Mouse (Mus musculus) hindbrain, embryonic 13.5 days (tissue): ENCODE measurements around the gene Gm10230. TPM values are rescaled to one million over a fixed set of nuclear protein-coding genes. Genes with fewer than 3 reads are reported as not detected.
"Not testable (repeated sequence)": the region's sequence is repeated elsewhere in the genome, so short reads cannot be mapped to it uniquely, and the experiment has no call there.

ENCODE experiments used
- ATAC-seq: fragments of 200-750 bp; cut with Nextera tagmentation; 2 replicates; pipeline ENCODE4 v1.8.0; 2017; ENCODE audit warnings: moderate TSS enrichment; ENCODE audit not compliant: low FRiP score
- H3K27ac ChIP-seq: fragments of 300-500 bp; sonication (generic); 2 replicates; pipeline ENCODE4 v1.5.1; 2015; ENCODE audit warnings: inconsistent platforms, mild to moderate bottlenecking, moderate library complexity
- H3K27me3 ChIP-seq: fragments of 300-500 bp; sonication (generic); 2 replicates; pipeline ENCODE4 v1.6.1; 2015; ENCODE audit warnings: mild to moderate bottlenecking, inconsistent platforms
- H3K36me3 ChIP-seq: fragments of 300-500 bp; sonication (generic); 2 replicates; pipeline ENCODE4 v1.6.1; 2015; ENCODE audit warnings: mild to moderate bottlenecking, inconsistent platforms
- H3K4me1 ChIP-seq: fragments of 300-500 bp; sonication (generic); replicated peaks from 2 replicates; pipeline ENCODE4 v1.6.1; 2015; ENCODE audit warnings: inconsistent platforms
- H3K4me2 ChIP-seq: fragments of 300-500 bp; sonication (generic); 2 replicates; pipeline ENCODE4 v1.6.1; 2015; ENCODE audit warnings: inconsistent platforms, mild to moderate bottlenecking, moderate library complexity
- H3K4me3 ChIP-seq: fragments of 300-500 bp; sonication (generic); 2 replicates; pipeline ENCODE4 v1.5.1; 2015; ENCODE audit warnings: mild to moderate bottlenecking, inconsistent platforms
- H3K9ac ChIP-seq: fragments of 300-500 bp; sonication (generic); 2 replicates; pipeline ENCODE4 v1.6.1; 2015; ENCODE audit warnings: mild to moderate bottlenecking, inconsistent platforms
- H3K9me3 ChIP-seq: fragments of 300-500 bp; sonication (generic); 2 replicates; pipeline ENCODE4 v1.6.1; 2016; ENCODE audit warnings: inconsistent platforms
- WGBS: fragments of 180-500 bp; shearing (Covaris S2); methylation state at CpG from one replicate; pipeline ENCODE4 v1.1.7; 2015; 5-methylcytosine and 5-hydroxymethylcytosine counted together
- microRNA-seq: library from miRNA; unstranded; fragments of <30 nt; microRNA quantifications from one replicate; pipeline ENCODE4, GENCODE M21; 2016
- polyA plus RNA-seq: library from polyadenylated mRNA; unstranded; fragments of >200 nt; fragmentation: Nextera tagmentation; extraction: Ambion mirVana; gene quantifications from 2 replicates; pipeline ENCODE4 v1.2.1, GENCODE M21; 2015

Gene Gm10230
- polyA plus RNA-seq = not detected in 2 replicates

- H3K4me3 ChIP-seq, H3K4me2 ChIP-seq, H3K9me3 ChIP-seq, H3K27me3 ChIP-seq, H3K4me1 ChIP-seq, H3K36me3 ChIP-seq, ATAC-seq, H3K27ac ChIP-seq, H3K9ac ChIP-seq: not testable (repeated sequence)
- no CpG with 5 or more reads among the region's 7 CpGs for WGBS
Observed at GRCm38 (mm10) chrX:27494782-27495181, at the start of gene Gm10230. TSS of gene Gm10230 (minus strand) at chrX:27494882.

Small RNA genes within 50 kb of the gene (microRNA-seq; reads per million reads assigned to microRNA genes)
- gene Gm44452 = not detected
